Mouse (Mus musculus) kidney, embryonic 14.5 days (tissue): ENCODE data around the gene Caps2. TPM values are rescaled to one million over a fixed set of nuclear protein-coding genes. Genes with fewer than 3 reads are reported as not detected.

Experiments
- polyA plus RNA-seq: library from polyadenylated mRNA; unstranded; fragments of >200 nt; fragmentation: Nextera tagmentation; extraction: Ambion mirVana; gene quantifications from 2 replicates; pipeline ENCODE4 v1.2.1, GENCODE M21; 2014

Caps2 gene
- polyA plus RNA-seq, 1 experiment from 2014 or later: 0.95 TPM

Other genes with a start within 250 kb of the Caps2 start
- 51.7 and 64.1 TPM in 2 replicates for gene Krr1, start 191.0 kb upstream of the Caps2 start, polyA plus RNA-seq
- 0.99 and 1.3 TPM in 2 replicates for gene Glipr1, start 161.0 kb upstream of the Caps2 start, polyA plus RNA-seq
- not detected in 2 replicates for gene Glipr1l1, start 103.4 kb upstream of the Caps2 start, polyA plus RNA-seq
- gene Glipr1l2, start 80.3 kb upstream of the Caps2 start, polyA plus RNA-seq: not detected in 2 replicates
- gene Glipr1l3, start 3.3 kb upstream of the Caps2 start, polyA plus RNA-seq: not detected in 2 replicates
- 4.5 and 5.8 TPM in 2 replicates for gene Kcnc2, start 107.5 kb downstream of the Caps2 start, polyA plus RNA-seq